Mouse (Mus musculus) limb, embryonic 15.5 days (tissue): ENCODE results near the gene Dnajc30. TPM values are rescaled to one million over a fixed set of nuclear protein-coding genes. Genes with fewer than 3 reads are reported as not detected.
"Not testable (repeated sequence)": the region's sequence is repeated elsewhere in the genome, so short reads cannot be mapped to it uniquely, and the experiment has no call there.

Experiments used
- ATAC-seq: fragments of 200-750 bp; cut with Nextera tagmentation; 2 replicates; pipeline ENCODE4 v1.8.0; 2017; ENCODE audit warnings: low read depth, moderate TSS enrichment; ENCODE audit not compliant: insufficient number of reproducible peaks, low FRiP score, low TSS enrichment
- H3K27ac ChIP-seq: fragments of 300-500 bp; sonication (generic); 2 replicates; pipeline ENCODE4 v1.5.1; 2015; ENCODE audit warnings: moderate library complexity, mild to moderate bottlenecking, inconsistent platforms
- H3K27me3 ChIP-seq: fragments of 300-500 bp; sonication (generic); 2 replicates; pipeline ENCODE4 v1.6.1; 2015; ENCODE audit warnings: inconsistent platforms
- H3K36me3 ChIP-seq: fragments of 300-500 bp; sonication (generic); 2 replicates; pipeline ENCODE4 v1.6.1; 2015; ENCODE audit warnings: inconsistent platforms
- H3K4me1 ChIP-seq: fragments of 300-500 bp; sonication (generic); 2 replicates; pipeline ENCODE4 v1.6.1; 2015; ENCODE audit warnings: inconsistent platforms
- H3K4me2 ChIP-seq: fragments of 300-500 bp; sonication (generic); 2 replicates; pipeline ENCODE4 v1.6.1; 2015; ENCODE audit warnings: mild to moderate bottlenecking, inconsistent platforms
- H3K4me3 ChIP-seq: fragments of 300-500 bp; sonication (generic); 2 replicates; pipeline ENCODE4 v1.5.1; 2015; ENCODE audit warnings: mild to moderate bottlenecking, inconsistent platforms
- H3K9ac ChIP-seq: fragments of 300-500 bp; sonication (generic); 2 replicates; pipeline ENCODE4 v1.6.1; 2015; ENCODE audit warnings: inconsistent platforms
- H3K9me3 ChIP-seq: fragments of 300-500 bp; sonication (generic); 2 replicates; pipeline ENCODE4 v1.6.1; 2016; ENCODE audit warnings: inconsistent platforms
- WGBS: fragments of 180-500 bp; shearing (Covaris S2); methylation state at CpG from one replicate; pipeline ENCODE4 v1.1.7; 2015; 5-methylcytosine and 5-hydroxymethylcytosine counted together
- polyA plus RNA-seq: library from polyadenylated mRNA; unstranded; fragments of >200 nt; fragmentation: Nextera tagmentation; extraction: Ambion mirVana; gene quantifications from 2 replicates; pipeline ENCODE4 v1.2.1, GENCODE M21; 2015

Gene Dnajc30
- polyA plus RNA-seq, 1 experiment from 2014 or later, result 33.3 TPM

DNA sequence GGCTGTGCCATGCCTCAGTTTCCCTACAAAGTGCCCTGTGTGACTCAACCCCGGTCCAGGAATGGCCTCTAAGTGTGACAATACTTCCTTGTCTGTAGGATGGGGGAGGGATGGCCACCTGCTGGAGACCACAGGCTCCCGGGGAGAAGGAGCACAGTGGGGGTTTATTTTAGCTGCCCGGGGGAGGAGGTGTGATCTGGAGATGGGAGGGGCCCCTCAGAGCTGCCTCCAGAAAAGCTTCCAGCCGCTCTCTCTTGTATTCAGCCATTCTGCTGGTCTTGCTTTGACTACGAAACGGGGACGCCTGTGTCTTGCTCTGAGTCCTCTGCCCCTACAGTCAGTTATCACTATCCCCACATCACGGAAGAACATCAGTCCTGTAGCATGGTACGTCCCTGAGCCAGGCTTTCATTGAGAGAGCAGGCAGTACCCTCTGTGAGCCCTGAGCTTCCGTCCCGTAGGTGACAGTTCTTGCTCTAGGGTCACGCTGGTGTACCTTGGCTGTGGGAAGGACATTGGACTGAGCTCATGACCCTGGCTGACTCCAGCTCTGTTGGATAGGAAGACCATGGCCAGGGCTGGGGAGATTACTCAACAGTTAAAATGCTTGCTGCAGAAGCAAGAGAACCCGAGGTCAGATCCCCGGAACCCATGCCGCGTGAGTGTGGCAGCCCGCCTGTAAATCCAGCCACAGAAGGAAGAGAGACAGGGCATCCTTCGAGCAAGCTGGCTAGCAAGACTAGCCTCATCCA, 28.2 kb upstream of the Dnajc30 start:
- Histone ChIP-seq H3K9ac (no peak overlapping the region), H3K36me3 (peaks cover 20% of the 10 kb centered on the region; the same call in 1 of the 2 replicates), H3K4me3 (no peak overlapping the region), H3K27me3 (no peaks in the 10 kb centered on the region), H3K4me2 (no peak overlapping the region), H3K4me1 (peaks cover 6% of the 10 kb centered on the region; the same call in 1 of the 2 replicates), H3K9me3 (no peaks in the 10 kb centered on the region), H3K27ac (no peak overlapping the region)
- WGBS, result 68% methylated on average over 18 of the region's 18 CpGs
- no peak for ATAC-seq

- no peak overlapping the region for H3K27ac ChIP-seq
- no peaks in the 10 kb centered on the region for H3K27me3 ChIP-seq
- no peak for ATAC-seq
- H3K4me2 ChIP-seq, result no peak overlapping the region
- no peaks in the 10 kb centered on the region for H3K9me3 ChIP-seq
- H3K4me3 ChIP-seq, result no peak overlapping the region
- 88% methylated on average over 3 of the region's 3 CpGs for WGBS
- H3K9ac ChIP-seq, result no peak overlapping the region
- H3K4me1 ChIP-seq, result peaks cover 8% of the 10 kb centered on the region
- H3K36me3 ChIP-seq, result peaks cover 20% of the 10 kb centered on the region; the same call in 1 of the 2 replicates
These were observed 26.1 kb upstream of the Dnajc30 start for GRCm38 (mm10) chr5:135037946-135038345.

GRCm38 (mm10) chr5:135039541-135039940, 24.5 kb upstream of the Dnajc30 start:
- H3K27ac ChIP-seq, result no peak overlapping the region
- peaks cover 25% of the 10 kb centered on the region for H3K36me3 ChIP-seq
- no peak overlapping the region for H3K4me3 ChIP-seq
- 87% methylated on average over 9 of the region's 9 CpGs for WGBS
- no peak overlapping the region for H3K4me2 ChIP-seq
- H3K9ac ChIP-seq, result no peak overlapping the region
- no peak for ATAC-seq
- no peaks in the 10 kb centered on the region; the same call in 1 of the 2 replicates for H3K9me3 ChIP-seq
- H3K27me3 ChIP-seq, result no peaks in the 10 kb centered on the region
- H3K4me1 ChIP-seq, result peaks cover 8% of the 10 kb centered on the region

- ATAC-seq, result no peak
- Histone ChIP-seq H3K36me3 (peaks cover 30% of the 10 kb centered on the region), H3K4me1 (peaks cover 8% of the 10 kb centered on the region), H3K27me3 (no peaks in the 10 kb centered on the region), H3K27ac (no peak overlapping the region), H3K4me2 (no peak overlapping the region), H3K9ac (no peak overlapping the region), H3K9me3 (no peaks in the 10 kb centered on the region; the same call in 1 of the 2 replicates), H3K4me3 (no peak overlapping the region)
- 64% methylated on average over 6 of the region's 6 CpGs for WGBS
These were observed 23.9 kb upstream of the Dnajc30 start for GRCm38 (mm10) chr5:135040059-135040458.

DNA sequence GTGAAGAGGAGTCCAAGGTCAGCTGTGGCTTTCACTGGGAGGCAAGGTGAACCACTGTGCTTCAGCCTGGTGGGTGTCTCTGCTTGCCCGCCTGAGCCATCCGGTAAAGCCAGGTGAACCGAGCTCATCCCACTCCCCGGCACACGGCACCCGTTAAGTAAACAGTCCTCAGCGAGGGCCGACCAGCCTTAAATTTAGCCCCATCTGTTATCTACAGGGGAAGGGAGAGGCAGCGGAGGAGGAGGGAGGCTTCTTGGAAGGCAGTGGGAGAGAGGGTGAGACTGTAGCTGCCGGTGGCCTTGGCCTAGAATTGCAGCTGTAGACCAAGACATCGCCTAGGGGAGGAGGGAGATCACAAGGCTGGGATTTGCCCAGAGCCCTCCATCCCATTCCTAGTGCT, 23.2 kb upstream of the Dnajc30 start:
- H3K36me3 ChIP-seq, result peaks cover 37% of the 10 kb centered on the region

DNA sequence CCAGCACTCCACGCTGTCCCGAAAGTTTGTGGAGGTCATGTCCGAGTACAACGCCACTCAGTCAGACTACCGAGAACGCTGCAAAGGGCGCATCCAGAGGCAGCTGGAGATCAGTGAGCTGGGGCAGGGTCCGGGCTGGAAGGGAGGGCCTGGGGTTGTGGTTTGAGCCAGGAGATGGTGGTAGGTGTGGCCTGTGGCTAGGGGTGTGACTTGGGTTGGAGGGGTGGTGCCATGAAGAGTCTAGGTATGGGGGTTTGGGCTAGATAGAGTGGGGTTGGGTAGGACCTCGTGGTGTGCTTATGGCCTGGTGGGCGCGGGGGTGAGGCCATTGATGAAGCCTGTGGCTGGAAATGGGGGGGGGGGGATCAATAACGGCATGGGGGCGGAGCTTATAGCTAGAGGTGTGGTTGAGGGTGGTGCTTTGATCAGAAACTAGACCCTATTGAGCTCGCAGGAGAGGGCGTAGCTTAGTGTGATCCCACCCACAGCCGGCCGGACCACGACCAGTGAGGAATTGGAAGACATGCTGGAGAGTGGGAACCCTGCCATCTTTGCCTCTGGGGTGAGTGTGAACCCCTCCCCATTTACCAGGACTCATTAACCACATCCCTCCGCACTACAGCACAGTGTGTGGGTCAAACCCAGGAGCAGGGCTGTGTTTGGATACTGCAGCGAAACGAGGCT, 21.8 kb upstream of the Dnajc30 start:
- no peak overlapping the region for H3K9ac ChIP-seq
- H3K4me2 ChIP-seq, result no peak overlapping the region
- peaks cover 45% of the 10 kb centered on the region for H3K36me3 ChIP-seq
- no peak overlapping the region for H3K4me3 ChIP-seq
- peak; percentile 22; the same call in 1 of the 2 replicates for ATAC-seq
- WGBS, result 35% methylated on average over 21 of the region's 21 CpGs
- no peak overlapping the region for H3K27ac ChIP-seq
- H3K9me3 ChIP-seq, result no peaks in the 10 kb centered on the region; the same call in 1 of the 2 replicates
- H3K4me1 ChIP-seq, result peaks cover 2% of the 10 kb centered on the region; the same call in 1 of the 2 replicates
- no peaks in the 10 kb centered on the region for H3K27me3 ChIP-seq

More for the DNA sequence above, 23.2 kb upstream of the Dnajc30 start:
- Histone ChIP-seq H3K9me3 (no peaks in the 10 kb centered on the region; the same call in 1 of the 2 replicates), H3K27ac (no peak overlapping the region), H3K4me1 (peaks cover 3% of the 10 kb centered on the region), H3K4me2 (no peak overlapping the region), H3K4me3 (no peak overlapping the region), H3K9ac (no peak overlapping the region), H3K27me3 (no peaks in the 10 kb centered on the region)
- WGBS, result 74% methylated on average over 11 of the region's 11 CpGs
- no peak for ATAC-seq

DNA sequence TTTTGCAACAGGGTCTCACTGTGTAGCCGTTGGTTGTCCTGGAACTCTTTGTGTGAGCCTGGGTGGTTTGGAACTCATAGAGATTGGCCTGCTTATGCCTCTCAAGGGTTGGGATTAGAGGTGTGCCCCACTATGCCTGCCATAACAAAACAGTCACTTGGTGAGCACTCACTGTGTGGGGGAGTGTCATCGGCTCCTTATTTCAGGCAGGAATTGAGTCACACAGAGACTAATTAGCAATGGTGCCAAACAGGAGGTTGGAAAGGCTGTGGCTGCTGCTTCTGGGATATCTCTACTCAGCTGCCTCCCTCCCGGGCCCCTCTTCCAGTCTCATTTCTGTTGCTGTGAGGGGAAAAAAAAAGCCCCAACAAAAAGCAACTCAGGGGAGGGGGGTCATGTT, 19.4 kb upstream of the Dnajc30 start:
- Histone ChIP-seq H3K4me2 (no peak overlapping the region), H3K9me3 (no peaks in the 10 kb centered on the region; the same call in 1 of the 2 replicates), H3K27ac (no peak overlapping the region), H3K4me1 (peaks cover 2% of the 10 kb centered on the region; the same call in 1 of the 2 replicates), H3K36me3 (peaks cover 48% of the 10 kb centered on the region), H3K4me3 (no peak overlapping the region), H3K27me3 (no peaks in the 10 kb centered on the region), H3K9ac (no peak overlapping the region)
- ATAC-seq, result no peak
- WGBS, result 87% methylated on average over 3 of the region's 3 CpGs

DNA sequence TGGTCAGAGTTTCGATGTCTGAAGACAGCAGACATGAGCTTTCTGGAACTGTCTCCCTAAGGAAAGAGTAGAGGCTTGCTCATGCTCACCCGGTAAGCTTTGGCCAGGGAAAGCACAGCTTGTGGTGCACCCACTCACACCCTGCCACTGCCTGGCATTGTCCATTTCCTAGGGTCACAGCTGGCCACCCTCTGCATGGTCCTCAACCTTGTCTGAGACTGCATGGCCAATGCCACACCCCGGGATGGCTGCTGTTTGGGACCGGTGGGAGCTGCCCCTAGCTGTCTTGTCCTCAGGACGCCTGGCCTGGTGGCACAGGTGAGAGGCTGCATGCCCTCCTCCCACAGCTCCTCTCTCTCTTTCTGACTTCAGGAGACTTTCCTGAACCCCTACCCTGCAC, 15.5 kb upstream of the Dnajc30 start:
- Histone ChIP-seq H3K4me1 (no peaks in the 10 kb centered on the region), H3K36me3 (peaks cover 74% of the 10 kb centered on the region)

GRCm38 (mm10) chr5:135049268-135049667, 14.7 kb upstream of the Dnajc30 start:
- not testable (repeated sequence) for H3K4me2 ChIP-seq, H3K27me3 ChIP-seq, H3K9me3 ChIP-seq, H3K27ac ChIP-seq, H3K4me1 ChIP-seq, H3K4me3 ChIP-seq, H3K9ac ChIP-seq, ATAC-seq
- WGBS, result 85% methylated on average over 5 of the region's 6 CpGs
- H3K36me3 ChIP-seq, result peaks cover 78% of the 10 kb centered on the region

More for the DNA sequence above, 15.5 kb upstream of the Dnajc30 start:
- H3K27ac ChIP-seq, result no peak overlapping the region
- no peak overlapping the region for H3K4me2 ChIP-seq
- no peak overlapping the region for H3K9ac ChIP-seq
- 92% methylated on average over 5 of the region's 5 CpGs for WGBS
- ATAC-seq, result no peak
- H3K4me3 ChIP-seq, result no peak overlapping the region
- no peaks in the 10 kb centered on the region; the same call in 1 of the 2 replicates for H3K9me3 ChIP-seq
- H3K27me3 ChIP-seq, result no peaks in the 10 kb centered on the region

DNA sequence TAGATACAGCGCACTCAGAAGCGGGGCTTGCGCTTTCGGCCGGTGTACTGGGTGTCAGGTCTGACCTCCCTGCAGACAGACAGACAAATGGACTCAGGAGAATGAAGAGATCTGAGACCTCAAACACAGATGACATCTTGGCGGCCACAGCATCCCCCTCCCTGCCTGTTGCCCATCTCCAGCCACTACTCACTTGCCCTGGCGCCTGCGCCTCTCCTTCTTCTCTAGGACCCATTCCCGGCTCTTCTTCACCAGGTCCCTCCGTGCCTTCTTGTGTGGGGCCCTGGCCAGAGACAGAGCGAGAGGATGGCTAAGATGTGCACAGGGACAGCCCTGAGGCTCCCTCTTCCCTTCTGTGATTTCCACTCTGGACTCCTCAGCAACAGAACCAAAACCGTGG, 10.6 kb upstream of the Dnajc30 start:
- Histone ChIP-seq H3K4me2 (no peak overlapping the region), H3K27ac (no peak overlapping the region), H3K9ac (no peak overlapping the region), H3K9me3 (no peaks in the 10 kb centered on the region), H3K4me1 (no peaks in the 10 kb centered on the region), H3K4me3 (no peak overlapping the region), H3K36me3 (peaks cover 79% of the 10 kb centered on the region), H3K27me3 (no peaks in the 10 kb centered on the region)
- ATAC-seq, result no peak
- WGBS, result 92% methylated on average over 12 of the region's 12 CpGs

- Histone ChIP-seq H3K4me1 (peaks cover 21% of the 10 kb centered on the region), H3K4me3 (peak overlapping the region; percentile 95), H3K27ac (peak overlapping the region; percentile 69), H3K27me3 (no peaks in the 10 kb centered on the region), H3K9me3 (no peaks in the 10 kb centered on the region), H3K36me3 (peaks cover 55% of the 10 kb centered on the region), H3K4me2 (peak overlapping the region; percentile 93), H3K9ac (peak overlapping the region; percentile 79)
- ATAC-seq, result no peak
- WGBS, result under 1% methylated on average over 40 of the region's 40 CpGs
These were observed 372 bp downstream of the Dnajc30 start for GRCm38 (mm10) chr5:135064382-135064766.

GRCm38 (mm10) chr5:135064909-135065446, 976 bp downstream of the Dnajc30 start, which contains the start of gene Bud23:
TSS of gene Bud23 (minus strand) at chr5:135064959.
- 77% methylated on average over 9 of the region's 9 CpGs for WGBS
- Histone ChIP-seq H3K9ac (peak within 1 kb of the TSS; percentile 79), H3K4me3 (peak within 1 kb of the TSS; percentile 95), H3K4me1 (peaks cover 21% of the 10 kb centered on the region), H3K36me3 (peaks cover 49% of the 10 kb centered on the region), H3K4me2 (peak within 1 kb of the TSS; percentile 93), H3K27ac (peak within 1 kb of the TSS; percentile 69)
- not testable (repeated sequence) for H3K27me3 ChIP-seq, ATAC-seq, H3K9me3 ChIP-seq
